Mouse (Mus musculus) kidney, postnatal 14 days (tissue): ENCODE data around the gene Hip1.
A peak's percentile ranks its signal among the peaks of the same experiment; 100 is the strongest.

ENCODE experiments used
- DNase-seq: peaks from one replicate; pipeline ENCODE4 v3.0.0; 2022; ENCODE audit warnings: mixed read lengths

Hip1 gene

GRCm38 (mm10) chr5:135544865-135545797, at the start of gene Hip1:
TSS of gene Hip1 (minus strand) at chr5:135545120.
- DNase-seq: peak; percentile 100

GRCm38 (mm10) chr5:135589996-135590784, 45.3 kb upstream of the Hip1 start:
- peak; percentile 60 for DNase-seq

GRCm38 (mm10) chr5:135587764-135588163, 42.8 kb upstream of the Hip1 start:
- no peak for DNase-seq

GRCm38 (mm10) chr5:135585691-135586090, 40.8 kb upstream of the Hip1 start:
- DNase-seq: no peak

GRCm38 (mm10) chr5:135582330-135582729, 37.4 kb upstream of the Hip1 start:
- no peak for DNase-seq

GRCm38 (mm10) chr5:135579331-135579751, 34.4 kb upstream of the Hip1 start:
- no peak for DNase-seq

GRCm38 (mm10) chr5:135576055-135576454, 31.1 kb upstream of the Hip1 start:
- DNase-seq: no peak

- DNase-seq: peak; percentile 29
These were observed 28.1 kb upstream of the Hip1 start, which contains the start of gene Ccl24 for GRCm38 (mm10) chr5:135573006-135573405. TSS of gene Ccl24 (minus strand) at chr5:135573049.

GRCm38 (mm10) chr5:135568698-135569097, 23.8 kb upstream of the Hip1 start:
- DNase-seq: no peak

GRCm38 (mm10) chr5:135567556-135568265, 22.8 kb upstream of the Hip1 start:
- no peak for DNase-seq

GRCm38 (mm10) chr5:135563469-135563868, 18.5 kb upstream of the Hip1 start, which contains the start of gene Ccl26:
TSS of gene Ccl26 (minus strand) at chr5:135563569.
- no peak for DNase-seq

GRCm38 (mm10) chr5:135557671-135558070, 12.8 kb upstream of the Hip1 start:
- DNase-seq: no peak

GRCm38 (mm10) chr5:135557051-135557450, 12.1 kb upstream of the Hip1 start:
- no peak for DNase-seq

GRCm38 (mm10) chr5:135556259-135556658, 11.3 kb upstream of the Hip1 start:
- no peak for DNase-seq

GRCm38 (mm10) chr5:135551591-135551990, 6.7 kb upstream of the Hip1 start:
- DNase-seq: no peak

GRCm38 (mm10) chr5:135550910-135551309, 6.0 kb upstream of the Hip1 start:
- peak; percentile 42 for DNase-seq

GRCm38 (mm10) chr5:135547990-135548389, 3.1 kb upstream of the Hip1 start:
- no peak for DNase-seq

GRCm38 (mm10) chr5:135544032-135544558, 825 bp downstream of the Hip1 start:
- DNase-seq: peak; percentile 38

GRCm38 (mm10) chr5:135537794-135538214, 7.1 kb downstream of the Hip1 start:
- no peak for DNase-seq

- DNase-seq: peak; percentile 39
These were observed 7.6 kb downstream of the Hip1 start for GRCm38 (mm10) chr5:135537326-135537725.

- no peak for DNase-seq
These were observed 9.1 kb downstream of the Hip1 start for GRCm38 (mm10) chr5:135535867-135536266.

GRCm38 (mm10) chr5:135533431-135533830, 11.5 kb downstream of the Hip1 start:
- DNase-seq: peak; percentile 83
